Mouse (Mus musculus) CH12.LX (cell line): ENCODE measurements around the gene Cbr2.
"Not testable (repeated sequence)": the region's sequence is repeated elsewhere in the genome, so short reads cannot be mapped to it uniquely, and the experiment has no call there.

Experiments
- HCFC1 ChIP-seq: IDR thresholded peaks from 2 replicates; pipeline ENCODE4 v1.6.1; 2012; ENCODE audit warnings: low read depth, mild to moderate bottlenecking, inconsistent platforms, low read length, improper control_type of control experiment
- NELFE ChIP-seq: IDR thresholded peaks from 2 replicates; pipeline ENCODE4 v1.6.1; 2011; ENCODE audit warnings: low read depth, low read length, improper control_type of control experiment
- PAX5 ChIP-seq: IDR thresholded peaks from 2 replicates; pipeline ENCODE4 v1.6.1; 2012; ENCODE audit warnings: low read length, inconsistent platforms, mixed read lengths
- POLR2A ChIP-seq: IDR thresholded peaks from 2 replicates; pipeline ENCODE4 v1.6.1; 2011; ENCODE audit warnings: low read depth, mild to moderate bottlenecking, improper control_type of control experiment, low read length
- TCF12 ChIP-seq: IDR thresholded peaks from 2 replicates; pipeline ENCODE4 v1.6.1; 2014; ENCODE audit warnings: low read depth, mild to moderate bottlenecking, inconsistent platforms, low read length, improper control_type of control experiment
- ZKSCAN1 ChIP-seq: IDR thresholded peaks from 2 replicates; pipeline ENCODE4 v1.6.1; 2012; ENCODE audit warnings: low read depth, inconsistent platforms, low read length, improper control_type of control experiment, borderline replicate concordance

DNA sequence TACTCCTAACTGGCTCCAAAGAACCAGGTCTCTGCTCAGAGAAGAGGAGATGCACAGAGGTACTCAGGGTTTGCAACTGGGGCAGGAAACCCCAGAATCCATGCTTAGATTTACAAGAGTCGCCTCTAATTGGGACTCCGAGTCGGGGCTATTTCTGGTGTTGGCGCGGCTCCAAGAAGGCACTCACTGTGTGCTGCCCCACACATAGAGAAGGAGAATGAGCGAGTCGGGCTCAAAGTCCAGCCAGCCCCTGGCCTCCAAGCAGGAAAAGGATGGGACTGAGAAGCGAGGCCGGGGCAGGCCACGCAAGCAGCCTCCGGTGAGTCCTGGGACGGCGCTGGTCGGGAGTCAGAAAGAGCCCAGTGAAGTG lies 30.7 kb upstream of the Cbr2 start, which contains the start of gene Hmga1b:
- not testable (repeated sequence) for TF ChIP-seq POLR2A, ZKSCAN1, TCF12, NELFE, PAX5, HCFC1
